Mouse (Mus musculus): ENCODE measurements at regions not wholly inside any gene's neighbourhood (a gene's known extent, or its start where the extent isn't known, plus 50 kb on each side); places are given as distances from the start of the nearest gene placed in this dataset.

- no peak for TF ChIP-seq POLR2A (IDR thresholded peaks at IDR 0.05; ENCODE audit: low read depth, low read length)
- TF ChIP-seq CTCF (conservative IDR thresholded peaks at IDR 0.05; ENCODE audit: insufficient read depth, insufficient read length, low read depth, low read length): no peak
Observed at GRCm38 (mm10) chr1:126929666-126930065, 99.1 kb upstream of the Nckap5 start.

Measured in kidney, adult 2 months (tissue).